Mouse (Mus musculus): Measurements from ENCODE around the gene Rbak. TPM values are rescaled to one million over a fixed set of nuclear protein-coding genes. Genes with fewer than 3 reads are reported as not detected.
"Not testable (repeated sequence)": the region's sequence is repeated elsewhere in the genome, so short reads cannot be mapped to it uniquely, and the experiment has no call there.

Rbak gene
- total RNA-seq (2021) = 10 to 100 TPM in 1 of 2 experiments, 1 to 10 TPM in 1; 9.1 to 11.9 TPM
- long read RNA-seq, experiment 1, transcript Rbak-201 (5 exons, 3,335 nt) = major isoform, 10 of 15 reads
- long read RNA-seq, experiment 1, partial matches to known transcripts = 0 of 15 reads
- long read RNA-seq, experiment 1, other reads (novel, unspliced or antisense) = 4 of 15 reads
- long read RNA-seq, experiment 2, partial matches to known transcripts = 1 of 13 reads
- long read RNA-seq, experiment 2, other reads (novel, unspliced or antisense) = 8 of 13 reads

- peak; percentile 79 to 88 for DNase-seq (ENCODE audit: low spot score in 2 of 2)
These were observed at the start of gene Rbak, which contains the start of gene Spdye4b for GRCm38 (mm10) chr5:143180255-143181076. Rbak (minus strand) TSS chr5:143180775. Spdye4b (plus strand) TSS chr5:143181017.

- no peak for DNase-seq (ENCODE audit: low spot score in 2 of 2)
These were observed 46.2 kb upstream of the Rbak start, which contains the start of gene Spdye4a for GRCm38 (mm10) chr5:143226790-143227189. Spdye4a (minus strand) TSS chr5:143226890.

- DNase-seq (ENCODE audit: low spot score in 2 of 2) = no peak
These were observed 41.7 kb upstream of the Rbak start for GRCm38 (mm10) chr5:143222287-143222686.

GRCm38 (mm10) chr5:143220996-143221395 is 40.4 kb upstream of the Rbak start:
- DNase-seq (ENCODE audit: low spot score in 2 of 2) = no peak

GRCm38 (mm10) chr5:143213832-143214231 is 33.3 kb upstream of the Rbak start:
- no peak for DNase-seq (ENCODE audit: low spot score in 2 of 2)

GRCm38 (mm10) chr5:143205015-143205414 is 24.4 kb upstream of the Rbak start:
- no peak for DNase-seq (ENCODE audit: low spot score in 2 of 2)

- DNase-seq (ENCODE audit: low spot score in 2 of 2) = no peak
These were observed 15.9 kb upstream of the Rbak start for GRCm38 (mm10) chr5:143196506-143196905.

GRCm38 (mm10) chr5:143195166-143195565 is 14.6 kb upstream of the Rbak start:
- no peak for DNase-seq (ENCODE audit: low spot score in 2 of 2)

GRCm38 (mm10) chr5:143194747-143195146 is 14.2 kb upstream of the Rbak start:
- not testable (repeated sequence) for DNase-seq (ENCODE audit: low spot score in 2 of 2)

GRCm38 (mm10) chr5:143192806-143193205 is 12.2 kb upstream of the Rbak start:
- DNase-seq (ENCODE audit: low spot score in 2 of 2) = no peak

- DNase-seq (ENCODE audit: low spot score in 2 of 2) = not testable (repeated sequence)
These were observed 7.4 kb upstream of the Rbak start for GRCm38 (mm10) chr5:143188014-143188413.

GRCm38 (mm10) chr5:143179179-143179578 is 1.4 kb downstream of the Rbak start:
- no peak for DNase-seq (ENCODE audit: low spot score in 2 of 2)

GRCm38 (mm10) chr5:143177541-143178200 is 2.9 kb downstream of the Rbak start:
- no peak for DNase-seq (ENCODE audit: low spot score in 2 of 2)

- no peak for DNase-seq (ENCODE audit: low spot score in 2 of 2)
These were observed 4.6 kb downstream of the Rbak start for GRCm38 (mm10) chr5:143175970-143176369.

GRCm38 (mm10) chr5:143165508-143166070 is 15.0 kb downstream of the Rbak start:
- DNase-seq (ENCODE audit: low spot score in 2 of 2) = no peak

- no peak for DNase-seq (ENCODE audit: low spot score in 2 of 2)
These were observed 25.0 kb downstream of the Rbak start for GRCm38 (mm10) chr5:143155534-143155933.

- DNase-seq (ENCODE audit: low spot score in 2 of 2) = no peak
These were observed 26.8 kb downstream of the Rbak start for GRCm38 (mm10) chr5:143153756-143154155.

- no peak for DNase-seq (ENCODE audit: low spot score in 2 of 2)
These were observed 30.5 kb downstream of the Rbak start for GRCm38 (mm10) chr5:143150044-143150443.

- no peak for DNase-seq (ENCODE audit: low spot score in 2 of 2)
These were observed 31.0 kb downstream of the Rbak start for GRCm38 (mm10) chr5:143149536-143149935.

- no peak for DNase-seq (ENCODE audit: low spot score in 2 of 2)
These were observed 31.9 kb downstream of the Rbak start for GRCm38 (mm10) chr5:143148661-143149060.

GRCm38 (mm10) chr5:143147481-143147880 is 33.1 kb downstream of the Rbak start, which contains the start of gene Olfr718-ps1:
Olfr718-ps1 (minus strand) TSS chr5:143147581.
- DNase-seq (ENCODE audit: low spot score in 2 of 2) = no peak
